Mouse (Mus musculus) embryonic facial prominence, embryonic 14.5 days (tissue): ENCODE results near the gene Src. TPM values are rescaled to one million over a fixed set of nuclear protein-coding genes. Genes with fewer than 3 reads are reported as not detected.
"Not testable (repeated sequence)": the region's sequence is repeated elsewhere in the genome, so short reads cannot be mapped to it uniquely, and the experiment has no call there.

Experiments used
- ATAC-seq: fragments of 200-750 bp; cut with Nextera tagmentation; 2 replicates; pipeline ENCODE4 v1.8.0; 2017; ENCODE audit warnings: low read depth, moderate number of reproducible peaks, moderate TSS enrichment
- DNase-seq: peaks from one replicate; pipeline ENCODE4 v3.0.0-alpha.2; 2015; ENCODE audit warnings: low spot score
- H3K27ac ChIP-seq: fragments of 300-500 bp; sonication (generic); replicated peaks from 2 replicates; pipeline ENCODE4 v1.5.1; 2014; ENCODE audit warnings: low read depth, mild to moderate bottlenecking, low read length, moderate library complexity
- H3K27me3 ChIP-seq: fragments of 300-500 bp; sonication (generic); replicated peaks from 2 replicates; pipeline ENCODE4 v1.6.1; 2014; ENCODE audit warnings: low read length; ENCODE audit not compliant: control insufficient read depth, insufficient read depth
- H3K36me3 ChIP-seq: fragments of 300-500 bp; sonication (generic); 2 replicates; pipeline ENCODE4 v1.6.1; 2014; ENCODE audit warnings: low read length, mixed read lengths; ENCODE audit not compliant: control insufficient read depth, insufficient read depth
- H3K4me1 ChIP-seq: fragments of 300-500 bp; sonication (generic); 2 replicates; pipeline ENCODE4 v1.6.1; 2014; ENCODE audit warnings: antibody characterized with exemption, low read length; ENCODE audit not compliant: control insufficient read depth, insufficient read depth
- H3K4me2 ChIP-seq: fragments of 300-500 bp; sonication (generic); 2 replicates; pipeline ENCODE4 v1.6.1; 2014; ENCODE audit warnings: low read depth, mild to moderate bottlenecking, low read length, moderate library complexity, mixed read lengths
- H3K4me3 ChIP-seq: fragments of 300-500 bp; sonication (generic); 2 replicates; pipeline ENCODE4 v1.5.1; 2014; ENCODE audit warnings: low read depth, mild to moderate bottlenecking, low read length
- H3K9ac ChIP-seq: fragments of 300-500 bp; sonication (generic); 2 replicates; pipeline ENCODE4 v1.6.1; 2014; ENCODE audit warnings: low read depth, mild to moderate bottlenecking, low read length, moderate library complexity, mixed read lengths
- H3K9me3 ChIP-seq: fragments of 300-500 bp; sonication (generic); 2 replicates; pipeline ENCODE4 v1.6.1; 2016; ENCODE audit warnings: low read length; ENCODE audit not compliant: control insufficient read depth
- whole genome bisulfite sequencing: fragments of 180-500 bp; shearing (Covaris S2); extraction: QIAGEN DNeasy Blood & Tissue Kit; methylation state at CpG from one replicate; pipeline ENCODE4 v1.1.7; 2014; 5-methylcytosine and 5-hydroxymethylcytosine counted together
- polyA plus RNA-seq: library from polyadenylated mRNA; unstranded; fragments of >200 nt; fragmentation: Nextera tagmentation; extraction: Ambion mirVana; gene quantifications from 2 replicates; pipeline ENCODE4 v1.2.1, GENCODE M21; 2014

Gene Src
- polyA plus RNA-seq, result 12.6 and 16.2 TPM in 2 replicates

DNA sequence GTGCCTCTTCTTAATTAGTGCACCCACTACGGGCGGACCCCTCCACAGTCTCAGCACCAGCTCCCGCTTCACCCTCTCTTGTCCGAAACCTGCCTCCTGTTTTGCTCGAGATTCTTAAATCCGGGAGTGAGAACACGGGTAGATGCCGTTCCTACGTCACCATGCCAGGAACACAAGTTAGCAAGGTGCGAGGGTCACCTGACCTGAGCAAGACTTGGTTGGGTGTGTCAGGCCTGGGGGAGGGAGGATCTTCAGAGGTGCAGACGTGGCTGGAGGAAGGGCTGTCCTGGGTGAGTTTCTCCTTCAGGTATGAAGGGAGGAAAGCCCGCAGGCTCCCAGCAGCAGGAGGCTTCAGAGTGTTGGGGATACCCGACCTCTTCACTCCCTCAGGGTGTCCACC, at the start of gene Src:
Gene Src (plus strand): TSS at position 239 of the 400 bp plus-strand sequence.
- no peak within 1 kb of the TSS for H3K9ac ChIP-seq
- ATAC-seq (no peak), DNase-seq (no peak)
- WGBS, result 24% methylated on average over 13 of the region's 13 CpGs
- no peaks in the 10 kb centered on the region for H3K9me3 ChIP-seq
- no peak within 1 kb of the TSS for H3K27ac ChIP-seq
- H3K36me3 ChIP-seq, result no peaks in the 10 kb centered on the region
- H3K4me3 ChIP-seq, result no peak within 1 kb of the TSS
- no peaks in the 10 kb centered on the region for H3K27me3 ChIP-seq
- H3K4me1 ChIP-seq, result peaks cover 6% of the 10 kb centered on the region; the same call in 1 of the 2 replicates
- no peak within 1 kb of the TSS for H3K4me2 ChIP-seq

DNA sequence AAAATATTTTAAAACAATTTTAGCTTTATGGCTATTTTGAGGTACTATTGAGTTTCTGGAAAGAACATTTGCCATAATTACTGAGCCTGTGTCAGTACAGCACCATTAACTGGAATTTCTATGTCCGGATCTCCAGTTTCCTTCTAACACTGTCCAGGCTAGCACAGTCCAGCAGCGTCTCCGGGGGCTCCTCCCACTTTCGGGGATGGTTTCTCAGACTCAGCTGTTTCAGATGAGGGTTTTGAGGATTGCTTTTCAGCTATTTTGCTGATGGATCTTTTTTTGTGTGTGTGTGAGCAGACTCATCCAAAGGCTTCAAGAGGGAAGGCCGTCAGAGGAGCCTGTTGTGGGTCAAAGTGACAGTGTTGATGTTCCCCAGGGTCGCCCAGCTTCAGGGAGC, 46.5 kb upstream of the Src start:
- no peaks in the 10 kb centered on the region for H3K27me3 ChIP-seq
- H3K4me3 ChIP-seq, result no peak overlapping the region
- DNase-seq (no peak), ATAC-seq (no peak)
- 0 out of 2 replicates have a peak, but pooled peaks cover 5% of the 10 kb centered on the region for H3K36me3 ChIP-seq
- H3K4me2 ChIP-seq, result no peak overlapping the region
- no peaks in the 10 kb centered on the region for H3K9me3 ChIP-seq
- peak overlapping the region; percentile 15 for H3K27ac ChIP-seq
- peaks cover 26% of the 10 kb centered on the region for H3K4me1 ChIP-seq
- 73% methylated on average over 6 of the region's 6 CpGs for WGBS
- H3K9ac ChIP-seq, result no peak overlapping the region

DNA sequence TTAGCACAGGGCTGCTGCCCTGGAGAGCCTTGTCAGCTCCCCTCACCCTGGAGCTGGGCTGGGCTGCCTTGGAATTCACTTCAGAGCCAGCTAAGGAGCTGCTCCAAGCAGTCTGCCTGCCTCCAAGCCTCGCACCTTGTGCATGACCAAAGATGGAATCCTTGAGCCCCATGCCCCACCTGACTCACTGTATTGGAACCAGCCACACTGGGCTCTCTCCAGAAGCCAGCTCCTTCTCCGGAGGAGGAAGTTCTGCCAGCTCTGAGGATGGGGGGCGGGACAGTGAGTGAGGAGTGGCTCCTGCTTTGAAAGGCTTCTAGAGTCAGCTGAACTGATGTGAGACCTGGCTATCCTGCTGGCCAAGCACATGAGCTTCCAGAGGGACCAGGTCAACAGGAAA, 44.6 kb upstream of the Src start:
- H3K36me3 ChIP-seq, result peaks cover 5% of the 10 kb centered on the region; the same call in 1 of the 2 replicates
- H3K9me3 ChIP-seq, result no peaks in the 10 kb centered on the region
- no peak for ATAC-seq
- no peak overlapping the region for H3K27ac ChIP-seq
- H3K9ac ChIP-seq, result no peak overlapping the region
- no peak overlapping the region for H3K4me3 ChIP-seq
- H3K4me2 ChIP-seq, result no peak overlapping the region
- no peaks in the 10 kb centered on the region for H3K27me3 ChIP-seq
- DNase-seq, result no peak
- H3K4me1 ChIP-seq, result peaks cover 14% of the 10 kb centered on the region
- 73% methylated on average over 3 of the region's 3 CpGs for WGBS

DNA sequence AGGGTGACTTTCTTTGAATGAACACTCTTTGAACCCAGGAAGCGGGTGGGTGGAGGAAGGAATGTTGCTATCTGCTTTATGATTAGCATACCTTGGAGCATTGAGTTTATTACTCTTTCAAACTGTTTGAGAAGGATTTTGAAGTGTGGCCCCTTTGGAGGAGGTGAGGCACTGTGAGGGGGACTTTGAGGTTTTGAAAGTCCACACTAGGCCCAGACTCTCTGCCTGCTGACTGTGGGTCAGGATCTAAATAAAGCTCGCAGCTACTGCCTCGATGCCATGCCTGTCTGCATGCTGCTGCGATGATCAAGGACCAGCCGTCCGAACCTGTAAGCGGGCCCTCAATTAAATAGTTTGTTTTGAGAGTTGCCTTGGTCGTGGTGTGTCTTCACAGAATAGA, 43.2 kb upstream of the Src start:
- Histone ChIP-seq H3K36me3 (peaks cover 18% of the 10 kb centered on the region; the same call in 1 of the 2 replicates), H3K9ac (no peak overlapping the region), H3K9me3 (no peaks in the 10 kb centered on the region), H3K4me1 (peaks cover 12% of the 10 kb centered on the region; the same call in 1 of the 2 replicates), H3K27me3 (no peaks in the 10 kb centered on the region), H3K4me2 (no peak overlapping the region), H3K27ac (no peak overlapping the region), H3K4me3 (no peak overlapping the region)
- WGBS, result 60% methylated on average over 8 of the region's 8 CpGs
- ATAC-seq (no peak), DNase-seq (no peak)

DNA sequence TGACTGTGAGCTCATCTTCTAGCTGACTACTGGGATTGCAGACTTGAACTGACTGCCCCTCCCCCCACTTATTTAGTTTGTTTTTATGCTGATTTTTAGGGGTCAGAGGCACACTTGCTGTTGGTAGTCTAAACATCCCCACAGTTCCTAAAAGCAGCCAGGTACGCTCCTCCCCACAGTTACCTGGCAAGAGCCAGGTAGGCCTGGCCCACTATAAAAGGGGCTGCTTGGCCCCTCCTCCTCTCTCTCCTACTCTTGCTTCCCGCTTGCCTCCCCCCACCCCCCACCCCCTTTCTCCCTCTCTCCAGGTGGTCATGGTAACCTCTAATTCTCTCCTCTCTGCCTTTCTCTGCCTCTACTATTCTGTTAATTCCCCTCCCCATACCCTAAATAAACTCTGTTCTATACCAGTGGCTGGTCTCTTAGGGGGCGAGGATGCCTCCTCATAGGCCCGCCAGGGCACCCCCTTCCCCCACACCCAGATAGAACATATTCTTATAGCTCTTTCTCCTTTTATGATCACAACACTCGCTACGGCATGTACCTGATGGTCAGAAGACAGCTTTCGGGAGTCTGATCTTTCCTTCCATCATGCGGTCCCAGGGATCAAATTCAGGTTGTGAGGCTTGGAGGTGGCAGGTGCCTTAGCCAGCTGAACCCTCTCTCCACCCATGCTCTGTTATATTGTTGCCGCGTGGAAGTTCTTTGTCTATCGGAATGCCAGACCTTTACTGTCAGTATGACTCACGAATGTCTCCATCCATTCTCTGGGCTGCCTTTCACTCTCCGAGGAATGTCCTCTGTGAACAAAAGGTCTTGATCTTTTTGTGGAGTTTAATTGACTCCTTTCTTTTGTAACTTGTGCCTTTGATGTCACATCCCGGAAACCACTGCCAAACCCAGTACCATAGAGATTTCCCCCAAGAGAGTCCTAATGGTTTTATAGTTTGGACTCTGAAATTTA, 42.2 kb upstream of the Src start:
- H3K9me3 ChIP-seq, result no peaks in the 10 kb centered on the region
- H3K36me3 ChIP-seq, result peaks cover 25% of the 10 kb centered on the region
- H3K27me3 ChIP-seq, result no peaks in the 10 kb centered on the region
- 0 out of 2 replicates have a peak overlapping the region, but pooled peaks have one; percentile 4 for H3K9ac ChIP-seq
- H3K27ac ChIP-seq, result no peak overlapping the region
- H3K4me1 ChIP-seq, result peaks cover 12% of the 10 kb centered on the region; the same call in 1 of the 2 replicates
- ATAC-seq, result peak; percentile 60; the same call in 1 of the 2 replicates
- no peak overlapping the region for H3K4me3 ChIP-seq
- DNase-seq, result peak; percentile 34
- 33% methylated on average over 14 of the region's 14 CpGs for WGBS
- H3K4me2 ChIP-seq, result no peak overlapping the region

DNA sequence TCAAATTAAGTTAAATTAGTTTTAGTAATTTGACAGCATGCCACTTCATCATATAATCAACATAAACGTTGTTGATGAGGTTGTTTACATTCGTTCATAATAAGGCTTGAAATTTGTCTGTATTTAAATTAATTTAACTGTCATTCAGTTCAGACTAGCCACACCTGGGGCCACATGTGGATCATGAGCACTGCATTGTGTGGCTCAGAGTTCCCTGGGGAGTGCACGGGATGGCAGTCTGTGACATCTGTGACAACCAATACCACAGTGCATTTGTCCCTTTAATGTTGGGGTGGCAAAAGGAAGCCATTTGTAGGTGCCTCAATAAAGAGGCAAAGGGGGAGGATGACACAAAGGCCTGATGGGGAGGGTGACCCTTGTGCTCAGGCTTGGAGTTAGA, 41.2 kb upstream of the Src start:
- WGBS, result 39% methylated on average over 3 of the region's 3 CpGs
- peaks cover 27% of the 10 kb centered on the region for H3K36me3 ChIP-seq
- no peak for ATAC-seq

DNA sequence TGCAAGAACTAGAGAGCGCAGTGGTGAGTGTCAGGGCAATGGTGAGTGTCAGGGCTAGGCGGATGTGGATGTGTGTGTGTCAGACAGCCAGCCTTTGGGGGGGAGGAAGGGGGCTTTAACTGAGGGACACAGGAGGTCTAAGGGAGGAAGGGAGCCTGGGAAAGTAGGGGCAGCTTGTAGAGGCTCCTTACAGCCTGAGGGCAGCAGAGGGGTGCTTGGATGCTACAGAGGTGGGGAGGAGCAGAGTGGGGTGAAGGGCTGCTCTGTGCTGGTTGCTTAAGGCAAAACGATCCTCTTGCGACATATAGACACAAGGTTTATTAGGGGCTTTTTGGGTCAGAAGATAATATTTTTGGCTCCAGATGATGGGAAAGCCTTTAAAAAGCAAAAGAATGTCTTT, 33.4 kb upstream of the Src start:
- ATAC-seq, result no peak
- peaks cover 15% of the 10 kb centered on the region for H3K36me3 ChIP-seq

More for the DNA sequence above, 41.2 kb upstream of the Src start:
- no peaks in the 10 kb centered on the region for H3K27me3 ChIP-seq
- no peak overlapping the region for H3K4me3 ChIP-seq
- no peak for DNase-seq
- H3K9me3 ChIP-seq, result no peaks in the 10 kb centered on the region
- H3K4me2 ChIP-seq, result no peak overlapping the region
- no peak overlapping the region for H3K27ac ChIP-seq
- H3K9ac ChIP-seq, result no peak overlapping the region
- H3K4me1 ChIP-seq, result peaks cover 12% of the 10 kb centered on the region; the same call in 1 of the 2 replicates

DNA sequence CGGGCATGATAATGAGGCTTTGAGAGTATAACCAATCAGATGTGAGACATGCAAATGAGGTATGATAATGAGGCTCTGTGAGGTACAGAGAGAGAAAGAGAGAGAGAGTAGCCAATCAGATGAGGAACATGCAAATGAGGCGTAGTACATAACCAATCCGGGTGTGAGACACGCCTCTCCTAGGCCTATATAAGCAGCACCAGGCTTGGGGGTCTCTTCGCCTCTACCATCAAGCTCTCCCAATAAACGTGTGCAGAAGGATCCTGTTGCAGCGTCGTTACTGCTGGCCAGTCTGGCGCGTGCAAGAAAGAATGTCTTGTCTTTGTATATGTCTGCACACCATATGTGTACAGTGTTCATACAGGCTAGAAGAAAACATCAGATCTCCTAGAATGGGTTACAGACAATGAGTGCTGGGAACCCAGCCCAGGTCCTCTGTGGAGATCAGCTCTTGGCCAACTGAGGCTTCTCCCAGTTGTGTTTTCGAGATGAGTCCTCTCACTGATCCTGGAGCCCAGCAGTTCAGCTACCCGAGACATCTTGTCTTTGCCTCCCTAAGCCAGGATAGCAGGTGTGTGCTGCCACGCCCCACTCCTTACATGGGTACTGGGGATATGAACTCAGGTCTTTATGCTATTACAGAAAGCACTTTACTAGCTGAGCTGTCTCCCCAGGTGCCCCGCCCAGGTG, 29.2 kb upstream of the Src start:
- not testable (repeated sequence) for H3K4me2 ChIP-seq, H3K27me3 ChIP-seq, H3K27ac ChIP-seq, ATAC-seq, H3K9me3 ChIP-seq, H3K4me3 ChIP-seq, H3K9ac ChIP-seq, DNase-seq, H3K4me1 ChIP-seq, H3K36me3 ChIP-seq
- WGBS, result 93% methylated on average over 14 of the region's 14 CpGs

More for the DNA sequence above, 33.4 kb upstream of the Src start:
- peak; percentile 14 for DNase-seq
- H3K27ac ChIP-seq, result no peak overlapping the region
- H3K4me3 ChIP-seq, result no peak overlapping the region
- H3K9ac ChIP-seq, result no peak overlapping the region
- H3K4me1 ChIP-seq, result no peaks in the 10 kb centered on the region
- 69% methylated on average over 4 of the region's 4 CpGs for WGBS
- no peaks in the 10 kb centered on the region for H3K27me3 ChIP-seq
- H3K9me3 ChIP-seq, result no peaks in the 10 kb centered on the region
- H3K4me2 ChIP-seq, result no peak overlapping the region
